Mouse (Mus musculus) brain, embryonic 14.5 days (tissue): ENCODE results near the gene Avil.

ENCODE experiments used
- CTCF ChIP-seq: fragments of 200-500 bp; IDR thresholded peaks from 2 replicates; pipeline ENCODE4 v1.5.1; 2012; ENCODE audit warnings: inconsistent platforms, mild to moderate bottlenecking, moderate library complexity, borderline replicate concordance; ENCODE audit not compliant: insufficient read depth, insufficient read length; ENCODE audit errors: extremely low read depth
- POLR2A ChIP-seq: fragments of 200-500 bp; IDR thresholded peaks from 2 replicates; pipeline ENCODE4 v1.6.1; 2012; ENCODE audit warnings: mild to moderate bottlenecking, inconsistent platforms, borderline replicate concordance; ENCODE audit not compliant: poor library complexity, insufficient read depth, insufficient read length, severe bottlenecking; ENCODE audit errors: extremely low read depth

DNA sequence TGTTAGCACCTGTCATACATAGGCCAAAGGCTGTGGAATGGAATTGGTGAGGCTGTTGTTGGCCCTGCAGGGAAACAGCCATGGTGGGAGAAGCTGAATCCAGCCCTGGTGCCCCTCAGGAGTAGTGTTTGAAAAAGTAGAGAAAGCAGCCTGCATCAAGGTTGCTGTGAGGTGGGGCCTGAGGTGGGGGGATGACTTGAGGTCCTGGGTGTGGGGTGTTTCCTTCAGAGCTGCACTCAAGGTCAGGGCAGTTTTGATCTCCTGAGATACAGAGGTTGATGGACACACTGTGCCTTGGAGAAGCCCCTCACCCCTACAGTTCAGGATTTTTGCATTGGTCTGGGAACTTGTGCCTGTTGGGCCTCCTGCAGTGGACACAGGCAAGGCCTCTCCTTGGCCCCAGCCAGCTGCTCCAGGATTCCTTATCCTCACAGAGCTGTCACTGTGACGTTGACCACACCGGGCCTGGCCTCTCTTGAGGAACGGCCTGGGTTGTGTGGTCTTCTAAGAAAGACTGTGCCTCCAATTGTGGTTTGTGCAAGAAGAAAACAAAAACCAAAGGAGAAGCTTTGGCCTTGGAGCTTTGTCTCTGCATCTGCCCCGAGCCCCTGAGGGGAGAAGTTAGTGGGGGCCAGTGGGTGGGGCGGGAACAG, 11.9 kb upstream of the Avil start:
- TF ChIP-seq CTCF: no peak
- no peak for TF ChIP-seq POLR2A
